Mouse (Mus musculus) ovary, adult 18-20 months (tissue): ENCODE results near the gene H60b.
"Not testable (repeated sequence)": the region's sequence is repeated elsewhere in the genome, so short reads cannot be mapped to it uniquely, and the experiment has no call there.

Experiments used
- DNase-seq: peaks from one replicate; pipeline ENCODE4 v3.0.0; 2022; ENCODE audit warnings: low spot score, mixed read lengths

The H60b gene

GRCm38 (mm10) chr10:22273684-22274305 lies 115.4 kb downstream of the H60b start:
- no peak for DNase-seq

GRCm38 (mm10) chr10:22274445-22275057 lies 116.2 kb downstream of the H60b start:
- no peak for DNase-seq

- DNase-seq: not testable (repeated sequence)
Observed at GRCm38 (mm10) chr10:22278468-22278867, 120.1 kb downstream of the H60b start.

- no peak for DNase-seq
Observed at GRCm38 (mm10) chr10:22282816-22283215, 124.4 kb downstream of the H60b start.

GRCm38 (mm10) chr10:22295676-22296075 lies 137.3 kb downstream of the H60b start:
- DNase-seq: no peak

GRCm38 (mm10) chr10:22297033-22297762 lies 138.8 kb downstream of the H60b start:
- DNase-seq: no peak

GRCm38 (mm10) chr10:22297766-22298461 lies 139.5 kb downstream of the H60b start:
- DNase-seq: no peak

GRCm38 (mm10) chr10:22299324-22299723 lies 140.9 kb downstream of the H60b start:
- DNase-seq: no peak

GRCm38 (mm10) chr10:22301641-22302040 lies 143.3 kb downstream of the H60b start:
- DNase-seq: no peak

GRCm38 (mm10) chr10:22302344-22303057 lies 144.1 kb downstream of the H60b start:
- no peak for DNase-seq

GRCm38 (mm10) chr10:22303736-22304135 lies 145.3 kb downstream of the H60b start:
- no peak for DNase-seq

- no peak for DNase-seq
Observed at GRCm38 (mm10) chr10:22305801-22306200, 147.4 kb downstream of the H60b start.

GRCm38 (mm10) chr10:22306452-22306851 lies 148.1 kb downstream of the H60b start:
- DNase-seq: no peak

GRCm38 (mm10) chr10:22308221-22308620 lies 149.8 kb downstream of the H60b start:
- no peak for DNase-seq

GRCm38 (mm10) chr10:22322858-22323257 lies 164.5 kb downstream of the H60b start:
- DNase-seq: no peak
